Mouse (Mus musculus): Measurements from ENCODE around the gene Cd55b. TPM values are rescaled to one million over a fixed set of nuclear protein-coding genes. Genes with fewer than 3 reads are reported as not detected.
"Not testable (repeated sequence)": the region's sequence is repeated elsewhere in the genome, so short reads cannot be mapped to it uniquely, and the experiment has no call there.

Gene Cd55b
- polyA plus RNA-seq (2011; ENCODE audit: insufficient read depth, insufficient read length, low replicate concordance, missing spikeins), result not detected in 2 replicates

DNA sequence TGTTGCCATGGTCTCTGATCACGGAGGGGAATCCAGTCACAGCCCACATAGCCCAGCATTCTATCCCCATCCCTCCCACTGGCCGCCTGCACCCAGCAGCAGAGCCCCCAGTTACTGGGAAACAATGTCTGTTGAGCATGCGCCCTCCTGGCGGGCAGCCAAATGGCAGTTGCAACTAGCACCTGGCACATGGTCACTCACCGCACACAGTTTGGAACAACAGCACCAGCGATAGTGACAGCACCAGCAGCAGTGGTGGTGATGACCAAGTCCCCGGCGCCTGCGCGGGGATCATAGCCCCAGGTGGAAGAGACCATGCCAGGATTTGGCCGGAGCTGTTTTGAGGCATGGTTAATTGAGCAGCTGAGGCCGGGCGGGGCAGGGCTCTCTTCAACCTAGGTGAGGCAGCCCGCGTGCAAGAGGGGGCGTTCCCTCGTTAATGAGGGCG lies at the start of gene Cd55b:
Gene Cd55b (minus strand): TSS at position 346 of the 448 bp plus-strand sequence.
- Histone ChIP-seq H3K4me1 (ENCODE audit: control insufficient read depth, insufficient read depth, low read length) (no peaks in the 10 kb centered on the region), H3K4me3 (replicated peaks; ENCODE audit: control insufficient read depth, low read depth, low read length) (no peak within 1 kb of the TSS), H3K27ac (ENCODE audit: control insufficient read depth, insufficient read depth, low read depth, low read length, poor library complexity) (no peak within 1 kb of the TSS)
- 83% methylated on average over 18 of the region's 18 CpGs for WGBS
- no peak for TF ChIP-seq CTCF (IDR thresholded peaks at IDR 0.05; ENCODE audit: control insufficient read depth, insufficient read depth, low read length)

DNA sequence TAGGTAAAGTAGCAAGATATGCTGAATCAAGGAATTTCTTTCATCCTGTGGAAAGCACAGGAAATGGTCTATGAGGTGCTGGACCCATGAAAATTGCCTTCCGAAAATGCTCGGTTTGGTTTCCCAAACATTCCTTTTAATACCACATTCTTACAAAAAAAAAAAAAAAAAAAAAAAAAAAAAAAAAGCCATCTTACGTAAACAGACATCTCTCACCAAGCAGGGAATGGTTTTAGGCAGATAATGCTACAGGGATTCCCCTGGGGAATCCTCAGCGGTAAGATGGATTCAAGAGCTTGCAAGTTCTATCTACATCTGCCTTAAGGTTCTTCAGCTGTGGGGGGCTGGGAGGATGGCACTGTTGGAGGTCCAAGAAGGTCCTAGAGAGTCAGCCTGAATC lies 47.3 kb upstream of the Cd55b start:
- Histone ChIP-seq H3K4me3 (replicated peaks; ENCODE audit: control insufficient read depth, low read depth, low read length) (no peak overlapping the region), H3K27ac (ENCODE audit: control insufficient read depth, insufficient read depth, low read depth, low read length, poor library complexity) (no peak overlapping the region), H3K4me1 (ENCODE audit: control insufficient read depth, insufficient read depth, low read length) (peaks cover 2% of the 10 kb centered on the region; the same call in 1 of the 2 replicates)
- TF ChIP-seq CTCF (IDR thresholded peaks at IDR 0.05; ENCODE audit: control insufficient read depth, insufficient read depth, low read length) (no peak), POLR2A (IDR thresholded peaks at IDR 0.05; ENCODE audit: borderline replicate concordance, control insufficient read depth, low read depth, low read length) (no peak)
- 83% methylated on average over 4 of the region's 4 CpGs for WGBS

DNA sequence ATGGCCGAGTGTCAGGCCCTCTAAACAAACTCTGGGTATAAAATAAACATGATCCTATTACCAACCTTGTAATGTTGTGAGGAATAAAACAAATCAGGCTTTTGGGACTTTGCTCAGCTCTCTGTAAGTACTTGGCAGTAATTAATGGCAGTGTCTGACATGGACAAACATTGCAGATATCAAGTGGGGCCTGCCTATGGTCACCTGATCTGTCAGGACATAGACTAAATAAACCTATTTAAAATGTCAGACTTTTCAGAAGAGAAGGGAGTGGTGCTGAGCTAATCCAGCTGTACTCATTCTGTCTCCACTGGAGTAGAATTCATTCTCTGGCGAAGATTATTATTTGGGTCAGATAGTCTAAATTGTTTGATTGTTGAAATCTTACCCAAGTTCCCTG lies 44.6 kb upstream of the Cd55b start:
- Histone ChIP-seq H3K4me3 (replicated peaks; ENCODE audit: control insufficient read depth, low read depth, low read length) (no peak overlapping the region), H3K27ac (ENCODE audit: control insufficient read depth, insufficient read depth, low read depth, low read length, poor library complexity) (no peak overlapping the region), H3K4me1 (ENCODE audit: control insufficient read depth, insufficient read depth, low read length) (peaks cover under 1% of the 10 kb centered on the region; the same call in 1 of the 2 replicates)
- TF ChIP-seq CTCF (IDR thresholded peaks at IDR 0.05; ENCODE audit: control insufficient read depth, insufficient read depth, low read length), result no peak
- WGBS, result 72% methylated on average over 2 of the region's 2 CpGs

DNA sequence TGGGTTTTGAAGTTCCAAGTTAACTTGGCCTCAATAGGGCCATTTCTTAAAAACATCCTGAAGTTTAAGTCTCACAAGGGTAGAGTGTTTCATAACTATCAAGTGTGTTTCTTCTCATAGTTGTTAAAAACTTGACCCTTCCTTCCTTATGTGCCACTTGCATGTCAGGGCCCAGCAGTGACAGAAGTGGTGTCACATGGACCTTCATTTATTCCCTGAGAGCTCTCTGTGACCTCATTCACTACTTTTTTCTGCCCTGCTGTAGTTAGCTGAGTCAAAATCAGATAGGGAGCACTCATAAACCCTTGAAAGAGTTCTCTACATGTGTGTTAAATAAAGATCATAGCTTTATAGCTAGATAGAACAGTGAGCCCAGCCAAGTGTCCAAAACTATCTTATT lies 41.4 kb upstream of the Cd55b start:
- no peak overlapping the region for H3K27ac ChIP-seq (ENCODE audit: control insufficient read depth, insufficient read depth, low read depth, low read length, poor library complexity)
- no peaks in the 10 kb centered on the region; the same call in 1 of the 2 replicates for H3K4me1 ChIP-seq (ENCODE audit: control insufficient read depth, insufficient read depth, low read length)
- TF ChIP-seq CTCF (IDR thresholded peaks at IDR 0.05; ENCODE audit: control insufficient read depth, insufficient read depth, low read length), result no peak
- no peak for TF ChIP-seq POLR2A (IDR thresholded peaks at IDR 0.05; ENCODE audit: borderline replicate concordance, control insufficient read depth, low read depth, low read length)
- no peak overlapping the region for H3K4me3 ChIP-seq (replicated peaks; ENCODE audit: control insufficient read depth, low read depth, low read length)

DNA sequence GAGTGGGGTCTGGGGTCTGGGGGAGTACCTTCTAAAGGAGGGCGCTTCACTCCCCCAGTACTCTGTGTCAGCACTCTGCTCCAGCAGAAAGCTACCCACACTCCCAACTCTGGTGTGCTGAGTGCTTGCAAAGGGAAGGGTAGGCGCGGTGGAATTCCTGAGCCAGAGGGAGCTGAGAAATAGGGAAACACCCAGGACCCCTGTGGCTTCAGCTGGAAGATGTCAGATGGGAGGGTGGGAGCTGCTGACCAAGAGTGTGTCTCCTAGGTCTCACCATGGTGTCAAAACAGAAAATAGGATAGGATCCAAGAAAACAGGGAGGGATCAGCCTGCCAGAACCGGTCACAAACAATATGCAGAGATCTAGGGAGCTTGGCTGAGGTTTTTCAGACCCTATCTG lies 40.1 kb upstream of the Cd55b start:
- 30% methylated on average over 4 of the region's 4 CpGs for WGBS
- TF ChIP-seq POLR2A (IDR thresholded peaks at IDR 0.05; ENCODE audit: borderline replicate concordance, control insufficient read depth, low read depth, low read length) (no peak), CTCF (IDR thresholded peaks at IDR 0.05; ENCODE audit: control insufficient read depth, insufficient read depth, low read length) (no peak)
- peak overlapping the region; percentile 96 for H3K27ac ChIP-seq (ENCODE audit: control insufficient read depth, insufficient read depth, low read depth, low read length, poor library complexity)
- H3K4me3 ChIP-seq (replicated peaks; ENCODE audit: control insufficient read depth, low read depth, low read length), result peak overlapping the region; percentile 88
- H3K4me1 ChIP-seq (ENCODE audit: control insufficient read depth, insufficient read depth, low read length), result no peaks in the 10 kb centered on the region; the same call in 1 of the 2 replicates

DNA sequence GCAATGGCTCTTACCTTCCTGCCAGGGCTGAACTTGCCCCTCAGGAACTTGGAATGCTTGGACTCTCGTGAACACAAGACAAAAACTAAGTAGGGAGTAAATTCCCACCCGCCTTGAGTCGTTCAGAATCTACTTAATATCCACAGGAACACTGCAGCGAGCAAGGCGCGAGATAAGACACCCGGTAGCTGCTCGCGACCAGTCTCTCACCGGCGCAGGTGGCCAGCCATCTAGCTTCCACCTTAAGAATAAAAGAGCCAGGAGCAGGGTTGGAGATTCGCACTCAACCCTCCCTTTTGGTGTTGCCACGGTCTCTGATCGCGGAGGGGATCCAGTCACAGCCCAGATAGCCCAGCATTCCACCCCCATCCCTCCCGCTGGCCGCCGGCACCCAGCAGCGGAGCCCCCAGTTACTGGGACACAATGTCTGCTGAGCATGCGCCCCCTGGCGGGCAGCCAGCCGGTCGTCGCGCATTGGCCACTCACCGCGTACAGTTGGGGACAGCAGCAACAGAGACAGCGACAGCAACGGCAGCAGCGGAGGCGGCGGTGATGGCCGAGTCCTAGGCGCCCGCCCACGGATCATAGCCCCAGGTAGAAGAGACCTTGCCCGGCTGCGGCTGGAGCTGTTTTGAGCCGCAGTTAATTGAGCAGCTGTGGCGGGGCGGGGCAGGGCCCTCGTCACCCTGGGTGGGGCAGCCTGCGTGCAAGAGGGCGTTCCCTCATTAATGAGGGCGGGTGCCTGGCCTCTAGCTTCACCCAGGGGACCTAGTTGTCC lies 39.5 kb upstream of the Cd55b start, which contains the start of gene Cd55:
Gene Cd55 (minus strand): TSS at position 661 of the 778 bp plus-strand sequence.
- peak within 1 kb of the TSS; percentile 96 for H3K27ac ChIP-seq (ENCODE audit: control insufficient read depth, insufficient read depth, low read depth, low read length, poor library complexity)
- no peaks in the 10 kb centered on the region; the same call in 1 of the 2 replicates for H3K4me1 ChIP-seq (ENCODE audit: control insufficient read depth, insufficient read depth, low read length)
- under 1% methylated on average over 44 of the region's 45 CpGs for WGBS
- peak within 1 kb of the TSS; percentile 88 for H3K4me3 ChIP-seq (replicated peaks; ENCODE audit: control insufficient read depth, low read depth, low read length)
- TF ChIP-seq POLR2A (IDR thresholded peaks at IDR 0.05; ENCODE audit: borderline replicate concordance, control insufficient read depth, low read depth, low read length) (peak; percentile 55; the same call in 1 of the 2 replicates), CTCF (IDR thresholded peaks at IDR 0.05; ENCODE audit: control insufficient read depth, insufficient read depth, low read length) (peak; percentile 84)

DNA sequence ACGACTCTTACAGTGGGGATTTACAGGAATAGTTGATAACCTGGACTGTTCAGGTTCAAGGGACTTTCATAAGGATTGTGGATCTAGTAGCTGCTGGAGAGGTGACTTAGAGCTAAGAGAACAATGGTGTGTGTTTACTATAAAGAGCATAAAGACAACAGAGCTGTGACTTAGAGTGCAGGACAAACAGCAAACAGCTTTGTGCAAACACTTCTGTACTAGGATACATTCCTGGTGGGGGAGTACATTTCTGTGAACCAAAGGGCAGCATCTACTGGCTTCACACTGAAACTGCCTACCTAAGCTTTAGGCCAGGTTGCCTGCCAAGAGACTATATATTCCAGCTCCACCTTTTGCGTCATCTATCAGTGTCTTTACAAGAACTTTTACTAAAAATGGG lies 32.3 kb upstream of the Cd55b start:
- H3K4me3 ChIP-seq (replicated peaks; ENCODE audit: control insufficient read depth, low read depth, low read length), result no peak overlapping the region
- WGBS, result 87% methylated on average over 2 of the region's 2 CpGs
- H3K27ac ChIP-seq (ENCODE audit: control insufficient read depth, insufficient read depth, low read depth, low read length, poor library complexity), result no peak overlapping the region
- H3K4me1 ChIP-seq (ENCODE audit: control insufficient read depth, insufficient read depth, low read length), result no peaks in the 10 kb centered on the region
- TF ChIP-seq CTCF (IDR thresholded peaks at IDR 0.05; ENCODE audit: control insufficient read depth, insufficient read depth, low read length) (no peak), POLR2A (IDR thresholded peaks at IDR 0.05; ENCODE audit: borderline replicate concordance, control insufficient read depth, low read depth, low read length) (no peak)

DNA sequence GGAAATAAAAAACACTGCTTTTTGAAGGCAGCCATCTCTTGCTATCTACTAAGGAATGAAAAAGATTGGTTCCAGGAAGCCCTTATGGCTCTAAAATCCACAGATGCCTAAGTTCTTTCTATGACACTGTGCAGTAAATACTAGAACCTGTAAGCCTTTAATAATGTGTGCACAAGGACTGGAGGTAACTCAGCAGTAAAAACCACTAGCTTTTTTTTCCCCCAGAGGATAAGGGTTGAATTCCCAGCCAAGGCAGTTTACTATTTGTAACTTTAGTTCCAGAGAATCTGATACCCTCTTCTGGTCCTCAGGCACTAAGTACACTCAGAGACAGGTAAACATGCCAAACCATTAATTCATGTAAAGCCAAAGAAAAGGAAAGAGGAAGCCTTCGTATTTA lies 20.1 kb upstream of the Cd55b start:
- H3K27ac ChIP-seq (ENCODE audit: control insufficient read depth, insufficient read depth, low read depth, low read length, poor library complexity); H3K4me1 ChIP-seq (ENCODE audit: control insufficient read depth, insufficient read depth, low read length): not testable (repeated sequence)
- whole genome bisulfite sequencing, result 68% methylated on average over 1 of the region's 1 CpGs

DNA sequence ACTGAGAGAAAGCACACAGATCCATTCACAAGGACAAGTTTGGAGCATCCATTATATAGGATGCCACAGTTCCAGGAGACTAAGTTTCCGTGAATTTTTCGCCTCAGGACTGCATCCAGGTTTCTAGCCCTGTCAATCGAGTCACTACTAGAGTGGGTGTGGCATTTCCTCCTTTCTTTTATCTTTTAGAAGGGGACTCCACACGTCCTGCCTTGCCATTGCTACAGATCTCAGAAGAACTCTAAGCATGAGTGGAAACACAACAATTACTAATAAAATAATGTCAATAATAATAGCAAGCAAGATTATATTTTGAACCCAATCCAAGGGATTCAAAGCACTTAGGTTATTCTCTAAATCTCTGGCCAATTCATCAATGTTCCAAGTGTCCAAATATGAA lies 8.1 kb upstream of the Cd55b start:
- Histone ChIP-seq H3K27ac (ENCODE audit: control insufficient read depth, insufficient read depth, low read depth, low read length, poor library complexity) (no peak overlapping the region), H3K4me3 (replicated peaks; ENCODE audit: control insufficient read depth, low read depth, low read length) (no peak overlapping the region), H3K4me1 (ENCODE audit: control insufficient read depth, insufficient read depth, low read length) (no peaks in the 10 kb centered on the region; the same call in 1 of the 2 replicates)
- WGBS, result 63% methylated on average over 4 of the region's 4 CpGs
- TF ChIP-seq CTCF (IDR thresholded peaks at IDR 0.05; ENCODE audit: control insufficient read depth, insufficient read depth, low read length) (no peak), POLR2A (IDR thresholded peaks at IDR 0.05; ENCODE audit: borderline replicate concordance, control insufficient read depth, low read depth, low read length) (no peak)

More for the DNA sequence above, 20.1 kb upstream of the Cd55b start:
- not testable (repeated sequence) for H3K4me3 ChIP-seq (replicated peaks; ENCODE audit: control insufficient read depth, low read depth, low read length)

DNA sequence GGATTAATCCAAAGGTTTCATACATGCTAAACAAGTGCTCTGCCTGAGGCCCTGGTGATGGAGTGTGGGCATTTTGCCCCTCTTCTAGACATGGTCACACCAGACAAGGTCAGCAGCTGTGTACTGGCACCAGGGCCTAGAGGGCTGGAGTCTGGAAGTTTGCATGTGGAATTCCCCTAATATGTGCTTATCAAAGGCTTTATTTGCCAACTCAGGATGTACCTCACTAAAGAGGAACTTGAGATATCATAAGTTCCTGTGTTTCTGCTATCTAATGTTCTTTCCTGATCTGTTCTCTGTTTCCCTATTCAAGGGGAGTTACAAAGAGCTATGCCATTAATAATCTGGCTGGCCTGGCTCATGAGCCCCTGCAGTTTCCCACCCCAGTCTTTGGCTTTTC lies 5.9 kb upstream of the Cd55b start:
- H3K27ac ChIP-seq (ENCODE audit: control insufficient read depth, insufficient read depth, low read depth, low read length, poor library complexity); H3K4me1 ChIP-seq (ENCODE audit: control insufficient read depth, insufficient read depth, low read length); H3K4me3 ChIP-seq (replicated peaks; ENCODE audit: control insufficient read depth, low read depth, low read length): not testable (repeated sequence)

DNA sequence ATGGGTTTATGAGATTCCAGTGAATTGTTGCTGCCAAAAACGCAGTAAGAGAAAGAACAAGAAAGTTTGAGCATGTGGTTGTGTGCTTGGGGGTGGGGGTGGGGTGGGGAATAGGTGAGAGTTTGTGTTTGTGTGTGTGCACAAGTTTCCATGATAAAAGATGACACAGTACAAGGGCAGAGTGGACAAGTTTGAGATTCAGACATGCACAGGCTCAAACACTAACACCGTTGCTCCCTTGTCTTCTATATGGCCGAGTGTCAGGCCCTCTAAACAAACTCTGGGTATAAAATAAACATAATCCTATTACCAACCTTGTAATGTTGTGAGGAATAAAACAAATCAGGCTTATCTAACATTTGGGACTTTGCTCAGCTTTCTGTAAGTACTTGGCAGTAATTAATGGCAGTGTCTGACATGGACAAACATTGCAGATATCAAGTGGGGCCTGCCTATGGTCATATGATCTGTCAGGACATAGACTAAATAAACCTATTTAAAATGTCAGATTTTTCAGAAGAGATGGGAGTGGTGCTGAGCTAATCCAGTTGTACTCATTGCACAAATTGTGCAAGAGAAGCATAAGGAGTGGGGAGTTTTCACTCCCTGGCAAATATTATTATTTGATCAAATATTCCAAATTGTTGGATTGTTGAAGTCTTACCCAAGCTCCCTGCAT lies 4.5 kb upstream of the Cd55b start:
- WGBS, result 74% methylated on average over 3 of the region's 3 CpGs
- not testable (repeated sequence) for H3K27ac ChIP-seq (ENCODE audit: control insufficient read depth, insufficient read depth, low read depth, low read length, poor library complexity); H3K4me3 ChIP-seq (replicated peaks; ENCODE audit: control insufficient read depth, low read depth, low read length); H3K4me1 ChIP-seq (ENCODE audit: control insufficient read depth, insufficient read depth, low read length)

DNA sequence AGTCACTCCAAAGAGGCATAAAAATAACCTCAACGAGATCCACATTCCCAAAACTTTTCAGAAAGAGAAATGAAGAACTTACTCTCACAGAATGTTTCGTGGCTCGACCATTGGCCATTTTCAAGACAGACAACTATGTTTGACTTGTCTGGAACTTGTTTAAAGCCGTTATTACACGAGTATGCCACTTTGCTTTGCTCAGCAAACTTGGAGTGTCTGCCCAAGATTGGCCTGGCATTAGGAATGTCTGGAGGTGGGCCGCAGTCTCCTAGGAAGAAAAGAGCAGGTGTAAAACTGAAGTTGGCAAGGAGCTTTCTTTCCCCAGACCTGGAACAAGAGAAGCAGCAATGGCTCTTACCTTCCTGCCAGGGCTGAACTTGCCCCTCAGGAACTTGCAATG lies 776 bp downstream of the Cd55b start:
- no CpG with 5 or more reads among the region's 6 CpGs for WGBS
- H3K4me3 ChIP-seq (replicated peaks; ENCODE audit: control insufficient read depth, low read depth, low read length), result not testable (repeated sequence)

More for the DNA sequence above, 776 bp downstream of the Cd55b start:
- H3K27ac ChIP-seq (ENCODE audit: control insufficient read depth, insufficient read depth, low read depth, low read length, poor library complexity); H3K4me1 ChIP-seq (ENCODE audit: control insufficient read depth, insufficient read depth, low read length): not testable (repeated sequence)

Data from bone marrow, adult 2 months (tissue).